Mouse (Mus musculus) neural tube, embryonic 13.5 days (tissue): Measurements from ENCODE around the gene Pih1d1. TPM values are rescaled to one million over a fixed set of nuclear protein-coding genes. Genes with fewer than 3 reads are reported as not detected.
A peak's percentile ranks its signal among the peaks of the same experiment; 100 is the strongest.

Experiments
- ATAC-seq: fragments of 200-750 bp; cut with Nextera tagmentation; 2 replicates; pipeline ENCODE4 v1.8.0; 2017; ENCODE audit warnings: low read depth, mild to moderate bottlenecking, moderate TSS enrichment, moderate library complexity
- H3K27ac ChIP-seq: fragments of 300-500 bp; sonication (generic); replicated peaks from 2 replicates; pipeline ENCODE4 v1.5.1; 2015; ENCODE audit warnings: moderate library complexity, mild to moderate bottlenecking, inconsistent platforms
- H3K27me3 ChIP-seq: fragments of 300-500 bp; sonication (generic); 2 replicates; pipeline ENCODE4 v1.6.1; 2015; ENCODE audit warnings: mild to moderate bottlenecking, inconsistent platforms
- H3K36me3 ChIP-seq: fragments of 300-500 bp; sonication (generic); 2 replicates; pipeline ENCODE4 v1.6.1; 2015; ENCODE audit warnings: mild to moderate bottlenecking, inconsistent platforms
- H3K4me1 ChIP-seq: fragments of 300-500 bp; sonication (generic); replicated peaks from 2 replicates; pipeline ENCODE4 v1.6.1; 2015; ENCODE audit warnings: inconsistent platforms
- H3K4me2 ChIP-seq: fragments of 300-500 bp; sonication (generic); 2 replicates; pipeline ENCODE4 v1.6.1; 2015; ENCODE audit warnings: inconsistent platforms, mild to moderate bottlenecking, moderate library complexity
- H3K4me3 ChIP-seq: fragments of 300-500 bp; sonication (generic); 2 replicates; pipeline ENCODE4 v1.5.1; 2015; ENCODE audit warnings: mild to moderate bottlenecking, inconsistent platforms
- H3K9ac ChIP-seq: fragments of 300-500 bp; sonication (generic); 2 replicates; pipeline ENCODE4 v1.6.1; 2015; ENCODE audit warnings: moderate library complexity, mild to moderate bottlenecking, inconsistent platforms
- H3K9me3 ChIP-seq: fragments of 300-500 bp; sonication (generic); 2 replicates; pipeline ENCODE4 v1.6.1; 2016; ENCODE audit warnings: inconsistent platforms
- WGBS: fragments of 180-500 bp; shearing (Covaris S2); methylation state at CpG from one replicate; pipeline ENCODE4 v1.1.7; 2015; 5-methylcytosine and 5-hydroxymethylcytosine counted together
- polyA plus RNA-seq: library from polyadenylated mRNA; unstranded; fragments of >200 nt; fragmentation: Nextera tagmentation; extraction: Ambion mirVana; gene quantifications from 2 replicates; pipeline ENCODE4 v1.2.1, GENCODE M21; 2015

Gene Pih1d1
- polyA plus RNA-seq, 1 experiment from 2014 or later: 91.9 TPM

DNA sequence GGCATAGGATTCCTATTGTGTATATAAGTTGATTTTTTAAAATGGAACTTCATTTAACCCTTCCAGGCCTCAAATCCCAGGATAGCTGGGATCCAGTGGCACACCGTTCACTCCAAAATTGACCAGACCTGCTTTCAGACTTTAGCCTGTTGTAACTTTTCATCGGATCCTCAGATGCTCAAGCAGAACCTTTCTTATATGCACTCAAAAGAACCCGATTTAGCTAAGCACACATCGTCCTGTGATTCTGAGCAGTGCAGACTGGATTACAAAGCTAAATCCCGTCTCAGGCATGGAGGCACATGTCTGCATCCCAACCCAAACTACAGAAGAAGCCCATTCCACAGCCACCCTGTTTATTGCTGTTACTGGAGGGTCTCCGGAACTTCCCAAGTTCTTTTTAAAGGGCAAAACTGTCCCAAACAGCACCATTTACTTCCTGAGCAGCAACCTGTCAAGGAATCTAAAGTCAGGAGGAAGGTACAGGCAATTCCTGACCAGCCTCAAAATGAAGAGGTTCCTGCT is 26.3 kb upstream of the Pih1d1 start:
- H3K4me3 ChIP-seq: peak overlapping the region; percentile 69
- peak overlapping the region; percentile 97 for H3K9ac ChIP-seq
- WGBS: 2% methylated on average over 6 of the region's 6 CpGs
- H3K36me3 ChIP-seq: peaks cover 32% of the 10 kb centered on the region
- H3K4me2 ChIP-seq: peak overlapping the region; percentile 90
- no peak for ATAC-seq
- peak overlapping the region; percentile 91 for H3K27ac ChIP-seq
- no peaks in the 10 kb centered on the region for H3K27me3 ChIP-seq
- peaks cover 49% of the 10 kb centered on the region for H3K4me1 ChIP-seq
- H3K9me3 ChIP-seq: no peaks in the 10 kb centered on the region

DNA sequence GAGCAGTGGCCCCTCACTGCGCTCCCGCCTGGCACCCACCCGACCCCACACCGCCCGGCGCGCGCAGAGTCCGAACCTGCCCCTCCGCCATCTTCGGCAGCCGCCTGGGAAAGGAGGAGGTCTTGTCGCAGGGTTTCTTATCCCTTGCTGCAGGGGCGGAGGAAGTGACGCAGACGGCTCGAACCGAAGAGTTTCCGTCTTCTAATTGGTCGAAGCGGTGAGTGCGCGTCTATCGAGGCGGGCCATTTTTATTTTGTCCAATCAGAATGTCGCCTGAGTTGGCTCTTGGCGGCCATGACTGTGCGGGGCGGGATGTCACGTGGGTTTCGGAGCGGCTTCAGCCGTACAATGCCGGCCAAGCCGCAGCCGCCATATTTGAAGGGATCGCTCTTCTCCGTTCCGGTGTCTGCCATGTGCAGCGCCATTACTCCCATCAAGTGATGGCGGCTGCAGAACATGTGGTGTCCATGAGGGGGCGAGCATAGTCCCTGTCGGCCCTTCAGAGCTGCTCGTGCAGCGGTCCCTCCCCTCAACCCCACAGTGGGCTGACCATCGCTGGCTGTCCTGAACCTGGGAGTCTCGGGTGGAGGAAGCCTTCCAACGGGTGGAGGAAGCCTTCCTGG is 25.4 kb upstream of the Pih1d1 start, which contains the start of gene Rpl13a:
TSS of gene Rpl13a (minus strand) at position 138 of the 623 bp plus-strand sequence.
- H3K9ac ChIP-seq: peak within 1 kb of the TSS; percentile 97
- H3K36me3 ChIP-seq: peaks cover 28% of the 10 kb centered on the region
- ATAC-seq: peak; percentile 91
- peak within 1 kb of the TSS; percentile 90 for H3K4me2 ChIP-seq
- no peaks in the 10 kb centered on the region for H3K27me3 ChIP-seq
- peaks cover 42% of the 10 kb centered on the region for H3K4me1 ChIP-seq
- H3K9me3 ChIP-seq: no peaks in the 10 kb centered on the region
- H3K4me3 ChIP-seq: peak within 1 kb of the TSS; percentile 69
- WGBS: under 1% methylated on average over 48 of the region's 48 CpGs
- H3K27ac ChIP-seq: peak within 1 kb of the TSS; percentile 96

DNA sequence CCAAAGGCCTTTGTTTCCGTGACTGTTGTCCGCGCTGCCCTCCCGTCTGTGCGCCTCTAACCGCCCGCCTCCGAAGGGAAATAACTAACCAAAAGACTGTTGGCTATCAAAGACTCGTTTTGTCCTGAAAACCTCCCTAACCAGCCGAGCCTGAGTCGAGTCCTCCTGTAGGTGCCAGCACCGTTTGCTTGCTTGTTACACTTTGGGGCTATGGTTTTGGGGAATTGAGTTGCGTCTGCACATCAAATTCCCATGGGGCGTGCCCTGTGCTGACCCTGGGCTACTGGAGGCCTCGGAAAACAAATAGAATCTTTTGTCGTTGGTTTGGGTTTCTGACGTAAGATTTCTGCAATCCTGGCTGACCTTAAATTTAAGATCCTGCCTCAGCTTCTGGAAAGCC is 24.8 kb upstream of the Pih1d1 start:
- Histone ChIP-seq H3K9ac (peak overlapping the region; percentile 73), H3K9me3 (no peaks in the 10 kb centered on the region), H3K27me3 (peaks cover under 1% of the 10 kb centered on the region; the same call in 1 of the 2 replicates), H3K4me1 (peaks cover 42% of the 10 kb centered on the region), H3K27ac (peak overlapping the region; percentile 96), H3K4me2 (peak overlapping the region; percentile 59), H3K36me3 (peaks cover 28% of the 10 kb centered on the region), H3K4me3 (peak overlapping the region; percentile 51)
- under 1% methylated on average over 17 of the region's 17 CpGs for WGBS
- ATAC-seq: no peak

DNA sequence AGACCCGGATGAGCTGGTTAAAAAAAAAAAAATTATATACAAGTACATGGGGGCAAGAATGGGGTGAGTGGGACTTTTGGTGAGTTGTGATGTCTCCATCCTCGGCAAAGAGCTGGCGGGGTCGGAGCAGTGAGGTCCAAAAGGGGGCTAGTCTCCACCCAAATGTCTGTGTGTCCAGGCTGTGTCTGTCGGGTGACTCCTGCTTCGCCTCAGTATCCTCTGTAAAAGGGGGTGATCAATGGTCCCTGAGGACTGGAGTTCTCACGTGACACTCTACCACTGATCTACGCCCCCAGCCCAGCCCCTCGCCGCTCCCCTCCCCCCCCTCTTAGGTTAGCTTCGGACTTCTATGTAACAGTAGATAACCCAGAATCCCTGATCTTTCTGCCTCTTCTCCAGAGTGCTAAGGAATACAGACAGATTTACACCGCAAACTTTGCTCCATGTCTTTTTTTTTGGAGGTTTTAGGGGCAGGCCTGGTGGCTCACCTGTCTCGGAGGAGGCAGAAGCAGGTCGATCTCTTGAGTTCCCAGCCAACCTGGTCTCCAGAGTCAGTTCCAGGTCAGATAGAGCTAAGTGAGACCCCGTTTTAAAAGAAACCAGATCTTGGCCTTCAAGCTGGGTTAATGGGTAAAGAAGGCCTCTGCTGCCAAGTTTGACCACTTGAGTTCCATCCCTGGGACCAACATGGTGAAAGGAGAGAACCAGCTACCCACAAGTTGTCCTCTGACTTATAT is 24.2 kb upstream of the Pih1d1 start:
- H3K9ac ChIP-seq: peak overlapping the region; percentile 73

DNA sequence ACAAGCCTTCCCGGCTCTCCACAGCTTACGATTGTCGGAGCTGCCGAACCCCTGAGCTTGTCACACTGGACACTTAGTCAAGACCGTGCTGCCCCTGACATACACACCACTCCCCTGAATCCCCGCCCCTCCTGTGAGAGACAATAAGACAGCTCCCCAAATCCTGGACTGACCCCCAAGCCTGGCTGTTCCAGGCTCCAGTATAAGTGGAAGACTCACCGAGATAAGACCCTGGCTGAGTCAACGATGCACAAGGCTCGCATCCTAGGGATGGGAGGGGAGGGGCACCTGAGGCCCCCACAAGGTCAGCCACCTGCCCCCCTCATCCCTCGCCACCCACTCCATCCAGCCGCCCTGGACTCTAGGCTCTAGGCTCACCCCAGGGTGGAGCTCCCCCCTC is 22.3 kb upstream of the Pih1d1 start:
- Histone ChIP-seq H3K27me3 (peaks cover 17% of the 10 kb centered on the region; the same call in 1 of the 2 replicates), H3K9ac (no peak overlapping the region), H3K4me1 (peaks cover 33% of the 10 kb centered on the region), H3K36me3 (peaks cover 6% of the 10 kb centered on the region), H3K4me2 (no peak overlapping the region), H3K27ac (no peak overlapping the region), H3K9me3 (no peaks in the 10 kb centered on the region), H3K4me3 (no peak overlapping the region)
- no peak for ATAC-seq
- WGBS: 81% methylated on average over 11 of the region's 11 CpGs

More for the DNA sequence above, 24.2 kb upstream of the Pih1d1 start:
- Histone ChIP-seq H3K9me3 (no peaks in the 10 kb centered on the region), H3K4me1 (peaks cover 41% of the 10 kb centered on the region), H3K4me2 (peak overlapping the region; percentile 59), H3K27ac (peak overlapping the region; percentile 96; the same call in 1 of the 2 replicates), H3K36me3 (peaks cover 25% of the 10 kb centered on the region), H3K27me3 (peaks cover 7% of the 10 kb centered on the region; the same call in 1 of the 2 replicates), H3K4me3 (peak overlapping the region; percentile 51)
- no peak for ATAC-seq
- 48% methylated on average over 15 of the region's 15 CpGs for WGBS

DNA sequence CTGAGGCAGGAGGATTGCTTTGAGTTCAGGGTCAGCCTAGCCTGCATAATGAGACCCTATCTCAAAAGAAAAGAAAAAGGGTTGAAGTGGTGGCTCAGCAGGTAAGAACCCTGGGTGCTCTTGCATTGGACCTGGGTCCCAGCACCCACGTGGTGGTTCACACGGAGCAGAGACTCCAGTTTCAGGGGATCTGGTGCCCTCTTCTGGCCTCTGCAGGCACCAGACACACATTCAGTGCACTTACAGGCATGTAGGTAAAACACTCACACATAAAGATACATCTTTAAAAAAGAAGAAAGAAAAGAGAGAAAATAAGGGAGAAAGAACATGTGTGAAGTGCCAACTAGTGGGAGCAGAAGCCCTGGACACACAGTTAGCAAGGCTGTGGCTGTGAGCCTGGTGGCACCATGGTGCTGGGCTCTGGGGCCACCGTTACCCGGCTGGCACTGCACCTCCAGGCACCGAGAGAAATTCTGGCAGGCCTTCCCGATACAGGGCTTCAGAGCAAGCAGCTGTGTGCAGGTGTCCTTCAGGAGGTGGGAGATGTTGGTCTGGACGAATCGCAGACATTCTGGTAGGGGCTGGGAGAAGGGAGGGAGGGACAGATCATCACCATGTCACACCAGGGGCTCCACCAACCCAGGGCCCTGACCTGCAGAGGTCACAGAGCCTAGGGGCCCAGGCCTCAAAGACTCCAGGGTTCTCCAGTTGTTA is 20.5 kb upstream of the Pih1d1 start:
- WGBS: 75% methylated on average over 8 of the region's 8 CpGs
- Histone ChIP-seq H3K36me3 (no peaks in the 10 kb centered on the region), H3K27me3 (peaks cover 31% of the 10 kb centered on the region)

DNA sequence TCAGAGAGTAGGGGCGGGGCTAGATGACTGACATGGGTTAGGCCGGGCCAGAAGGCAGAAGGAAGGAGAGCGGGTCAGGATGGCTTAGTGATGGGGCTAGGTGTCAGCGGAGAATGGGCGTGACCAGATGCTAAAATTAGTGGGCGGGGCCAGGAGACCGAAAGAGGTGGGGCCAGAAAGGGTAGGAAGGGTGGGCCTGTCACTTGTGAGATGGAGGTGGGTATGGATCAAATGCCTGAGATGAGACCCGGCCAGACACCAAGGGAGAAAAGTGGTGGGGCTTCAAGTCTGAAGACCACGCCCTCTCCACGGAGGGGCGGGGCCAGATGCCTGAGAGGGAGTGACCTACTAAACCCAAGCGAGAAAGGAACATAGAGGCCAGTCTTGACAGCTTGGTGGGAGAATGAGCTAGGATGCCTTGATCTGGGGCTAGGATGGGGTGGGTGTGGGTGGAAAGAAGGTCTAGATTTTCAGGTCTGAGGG is 19.5 kb upstream of the Pih1d1 start:
- Histone ChIP-seq H3K4me2 (no peak overlapping the region), H3K27ac (no peak overlapping the region), H3K4me1 (peaks cover 19% of the 10 kb centered on the region), H3K9me3 (no peaks in the 10 kb centered on the region), H3K9ac (no peak overlapping the region), H3K4me3 (no peak overlapping the region), H3K36me3 (no peaks in the 10 kb centered on the region), H3K27me3 (peaks cover 31% of the 10 kb centered on the region)
- WGBS: 8% methylated on average over 12 of the region's 12 CpGs
- no peak for ATAC-seq

More for the DNA sequence above, 20.5 kb upstream of the Pih1d1 start:
- no peak overlapping the region for H3K27ac ChIP-seq
- peaks cover 22% of the 10 kb centered on the region for H3K4me1 ChIP-seq
- no peaks in the 10 kb centered on the region for H3K9me3 ChIP-seq
- H3K9ac ChIP-seq: no peak overlapping the region
- H3K4me3 ChIP-seq: no peak overlapping the region
- no peak for ATAC-seq
- H3K4me2 ChIP-seq: no peak overlapping the region

DNA sequence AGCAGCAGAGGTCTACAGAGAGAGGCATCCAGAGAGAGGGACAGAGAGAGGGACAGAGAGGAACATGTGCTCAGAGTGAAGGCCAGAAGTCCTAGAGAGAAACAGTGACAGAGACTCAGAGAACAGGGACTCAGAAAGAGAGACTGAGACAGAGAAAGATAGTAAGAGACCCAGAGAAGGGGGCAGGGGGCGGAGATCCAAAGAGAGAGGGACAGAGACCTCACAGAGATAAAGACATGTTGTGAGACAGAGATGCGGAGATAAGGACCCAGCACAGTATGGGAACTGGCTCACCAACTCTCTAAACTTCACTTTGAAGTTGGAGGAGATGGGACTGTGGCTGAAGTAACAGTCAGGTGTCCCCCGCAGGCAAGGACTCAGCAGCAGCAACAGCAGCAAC is 18.7 kb upstream of the Pih1d1 start:
- H3K9ac ChIP-seq: peak overlapping the region; percentile 69; the same call in 1 of the 2 replicates

DNA sequence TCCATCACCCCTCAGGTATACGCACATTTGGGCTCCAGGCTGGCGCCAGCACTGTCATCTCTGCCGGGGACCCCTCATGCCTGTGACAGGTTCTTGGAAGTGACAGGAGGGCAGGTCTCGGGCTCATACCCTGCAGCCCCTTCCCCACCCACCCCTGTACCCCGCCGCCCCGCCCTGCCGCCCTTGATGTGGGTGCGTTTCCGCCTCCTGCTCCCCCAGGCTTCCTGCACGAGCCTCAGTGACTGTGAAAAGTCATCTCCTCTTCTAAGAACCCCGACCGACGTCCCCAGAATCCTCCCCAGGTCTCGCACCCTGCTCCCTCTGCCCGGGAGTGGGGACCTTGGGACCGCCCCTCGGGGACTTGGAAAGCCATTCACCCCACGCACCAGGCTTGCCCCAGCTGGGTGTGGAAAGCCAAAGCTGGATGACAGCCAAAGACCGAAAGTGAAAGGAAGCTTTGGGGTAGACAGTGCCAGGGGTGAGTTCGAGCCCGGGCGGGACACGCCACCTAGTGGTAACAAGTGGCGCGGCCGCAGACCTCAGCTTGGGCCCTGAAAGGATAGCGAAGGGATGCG is 18.0 kb upstream of the Pih1d1 start, which contains the start of the genes Gm45713 and Flt3l:
TSS of gene Gm45713 (minus strand) at position 239 of the 575 bp plus-strand sequence.
TSS of gene Flt3l (minus strand) at position 440 of the 575 bp plus-strand sequence.
- peak within 1 kb of the TSS; percentile 47 for H3K4me3 ChIP-seq
- peak within 1 kb of the TSS; percentile 69 for H3K9ac ChIP-seq
- H3K27me3 ChIP-seq: peaks cover 31% of the 10 kb centered on the region
- 0 out of 2 replicates have a peak within 1 kb of the TSS, but pooled peaks have one; percentile 23 for H3K27ac ChIP-seq
- H3K36me3 ChIP-seq: no peaks in the 10 kb centered on the region
- WGBS: 3% methylated on average over 29 of the region's 29 CpGs
- H3K4me2 ChIP-seq: peak within 1 kb of the TSS; percentile 68
- peak; percentile 87 for ATAC-seq
- peaks cover 15% of the 10 kb centered on the region; the same call in 1 of the 2 replicates for H3K4me1 ChIP-seq
- no peaks in the 10 kb centered on the region for H3K9me3 ChIP-seq

More for the DNA sequence above, 18.7 kb upstream of the Pih1d1 start:
- ATAC-seq: no peak
- Histone ChIP-seq H3K27me3 (peaks cover 31% of the 10 kb centered on the region), H3K4me1 (peaks cover 15% of the 10 kb centered on the region; the same call in 1 of the 2 replicates), H3K4me3 (no peak overlapping the region), H3K4me2 (peak overlapping the region; percentile 68), H3K9me3 (no peaks in the 10 kb centered on the region), H3K36me3 (no peaks in the 10 kb centered on the region), H3K27ac (no peak overlapping the region)
- WGBS: 82% methylated on average over 3 of the region's 3 CpGs

DNA sequence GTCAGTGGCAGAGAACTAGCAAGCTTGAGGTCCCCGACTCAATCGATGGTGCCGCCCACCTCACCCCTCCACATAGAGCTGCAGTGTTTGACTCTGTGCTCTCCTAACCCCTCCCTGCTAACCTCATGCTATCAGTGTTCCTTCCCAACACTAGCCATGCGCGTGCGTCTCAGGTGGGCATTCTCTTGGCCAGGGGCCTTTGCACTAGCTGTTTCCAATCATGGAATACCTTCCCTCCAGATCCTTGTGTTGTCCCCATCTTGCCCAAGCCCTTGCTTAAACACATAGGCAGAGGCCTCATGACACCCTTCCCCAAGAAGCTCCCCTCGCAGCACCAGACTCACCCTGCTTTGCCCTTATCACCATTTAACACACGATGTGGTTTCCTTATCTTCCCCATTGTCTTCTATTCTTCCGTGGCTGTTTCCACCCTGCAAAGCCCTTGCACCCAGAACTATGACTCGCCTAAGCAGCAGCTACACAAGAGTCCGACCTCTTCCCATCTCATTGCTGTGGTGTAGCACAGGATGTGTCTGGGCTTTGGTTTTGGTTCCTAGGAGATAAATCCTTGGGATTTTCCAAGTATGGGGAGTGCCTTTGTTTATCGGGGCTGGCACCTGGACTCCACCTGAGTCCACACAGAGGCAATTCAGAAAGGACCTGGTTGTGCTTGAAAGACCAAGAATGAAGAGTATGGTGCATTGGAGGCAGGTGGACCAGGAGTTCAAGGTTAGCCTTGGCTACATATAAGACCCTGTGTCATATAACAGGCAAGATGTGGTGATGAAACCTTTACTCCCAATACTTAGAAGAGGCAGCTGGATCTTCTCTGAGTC is 16.7 kb upstream of the Pih1d1 start:
- H3K9me3 ChIP-seq: no peaks in the 10 kb centered on the region
- no peak overlapping the region for H3K4me2 ChIP-seq
- no peak for ATAC-seq
- H3K9ac ChIP-seq: 0 out of 2 replicates have a peak overlapping the region, but pooled peaks have one; percentile 17
- WGBS: 85% methylated on average over 12 of the region's 12 CpGs
- peaks cover 9% of the 10 kb centered on the region; the same call in 1 of the 2 replicates for H3K36me3 ChIP-seq
- H3K4me1 ChIP-seq: peaks cover 15% of the 10 kb centered on the region; the same call in 1 of the 2 replicates
- H3K27ac ChIP-seq: no peak overlapping the region
- H3K4me3 ChIP-seq: no peak overlapping the region
- H3K27me3 ChIP-seq: peaks cover 31% of the 10 kb centered on the region
